Mouse (Mus musculus): Measurements from ENCODE around the gene Atg2b.

- TF ChIP-seq POLR2A (IDR thresholded peaks at IDR 0.05; ENCODE audit: insufficient read depth, low read length) (no peak), EP300 (IDR thresholded peaks at IDR 0.05; ENCODE audit: insufficient read depth, low read depth, low read length) (no peak)
These were observed 81.1 kb downstream of the Atg2b start for GRCm38 (mm10) chr12:105603904-105604303.
